Mouse (Mus musculus) ES-Bruce4 (cell line): ENCODE results near the gene Myom3. TPM values are rescaled to one million over a fixed set of nuclear protein-coding genes. Genes with fewer than 3 reads are reported as not detected.
"Not testable (repeated sequence)": the region's sequence is repeated elsewhere in the genome, so short reads cannot be mapped to it uniquely, and the experiment has no call there.

Experiments
- H3K27ac ChIP-seq: 2 replicates; pipeline ENCODE4 v1.5.1; 2012; ENCODE audit warnings: low read length, inconsistent platforms; ENCODE audit not compliant: insufficient read depth
- H3K27me3 ChIP-seq: 2 replicates; pipeline ENCODE4 v1.6.1; 2012; ENCODE audit warnings: mild to moderate bottlenecking, low read length, inconsistent platforms; ENCODE audit not compliant: control insufficient read depth, poor library complexity, insufficient read depth, severe bottlenecking
- H3K36me3 ChIP-seq: 2 replicates; pipeline ENCODE4 v1.6.1; 2012; ENCODE audit warnings: inconsistent platforms, mild to moderate bottlenecking, low read length, moderate library complexity; ENCODE audit not compliant: control insufficient read depth, poor library complexity, insufficient read depth, severe bottlenecking
- H3K4me1 ChIP-seq: one replicate; pipeline ENCODE4 v1.8.1; 2011; ENCODE audit warnings: low read length; ENCODE audit not compliant: control insufficient read depth, insufficient read depth
- H3K4me3 ChIP-seq: 2 replicates; pipeline ENCODE4 v1.5.1; 2011; ENCODE audit warnings: low read depth, mild to moderate bottlenecking, low read length
- H3K9ac ChIP-seq: 2 replicates; pipeline ENCODE4 v1.6.1; 2012; ENCODE audit warnings: low read depth, mild to moderate bottlenecking, inconsistent platforms; ENCODE audit not compliant: poor library complexity, severe bottlenecking
- H3K9me3 ChIP-seq: replicated peaks from 2 replicates; pipeline ENCODE4 v1.6.1; 2012; ENCODE audit warnings: mild to moderate bottlenecking, low read length, inconsistent platforms; ENCODE audit not compliant: control insufficient read depth, poor library complexity, insufficient read depth, severe bottlenecking
- CTCF ChIP-seq: IDR thresholded peaks from one replicate; pipeline ENCODE4 v1.8.1; 2011; ENCODE audit warnings: low read depth, low read length
- EP300 ChIP-seq: IDR thresholded peaks from 2 replicates; pipeline ENCODE4 v1.6.1; 2011; ENCODE audit warnings: low read depth, low read length; ENCODE audit not compliant: insufficient read depth
- POLR2A ChIP-seq: IDR thresholded peaks from one replicate; pipeline ENCODE4 v1.8.1; 2011; ENCODE audit warnings: low read length; ENCODE audit not compliant: insufficient read depth
- polyA plus RNA-seq: library from polyadenylated mRNA; stranded (reverse); fragments of >200 nt; gene quantifications from 2 replicates; pipeline ENCODE4 v1.2.4, GENCODE M21; 2011; ENCODE audit warnings: low read depth; ENCODE audit not compliant: missing spikeins, insufficient read depth, insufficient read length

The Myom3 gene
- 0.33 TPM in 1 of 2 replicates, not detected in the other for polyA plus RNA-seq

DNA sequence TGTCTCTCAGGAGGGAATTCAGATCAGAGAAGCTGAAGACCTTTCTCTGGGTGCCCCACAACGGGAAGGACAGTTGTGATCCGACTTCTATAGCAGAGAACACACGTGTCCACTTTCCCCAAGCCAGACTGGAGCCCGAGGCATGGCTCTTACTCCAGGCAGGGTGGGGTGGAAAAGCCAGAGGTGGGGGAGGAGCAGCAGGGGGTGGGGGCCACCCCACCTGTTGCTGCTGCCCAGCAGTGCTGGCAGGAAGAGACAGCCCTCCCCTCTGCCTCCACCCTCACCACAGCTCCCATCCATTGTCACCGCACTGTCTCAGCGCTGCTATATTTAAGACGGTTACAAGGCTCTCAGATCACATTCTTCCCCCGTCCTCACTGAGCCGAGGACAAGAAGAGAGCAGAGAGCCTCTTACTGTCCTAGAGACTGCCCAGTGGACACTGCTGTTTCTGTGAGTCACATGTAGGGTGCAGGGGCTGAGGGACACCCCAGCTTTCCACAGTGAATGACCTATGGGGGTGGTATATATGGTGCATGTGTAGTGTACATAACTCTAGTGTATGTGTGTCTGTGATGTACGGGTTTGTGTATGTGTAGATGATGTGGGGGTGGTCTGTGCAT is at the start of gene Myom3:
Gene Myom3, plus strand, starts transcription at position 360 of the 621 bp plus-strand sequence.
- no peaks in the 10 kb centered on the region for H3K4me1 ChIP-seq
- TF ChIP-seq POLR2A (no peak), EP300 (no peak), CTCF (no peak)
- no peak within 1 kb of the TSS for H3K9ac ChIP-seq
- no peak within 1 kb of the TSS for H3K27ac ChIP-seq
- no peak within 1 kb of the TSS for H3K4me3 ChIP-seq
- H3K9me3 ChIP-seq, result no peaks in the 10 kb centered on the region
- H3K36me3 ChIP-seq, result no peaks in the 10 kb centered on the region
- H3K27me3 ChIP-seq, result no peaks in the 10 kb centered on the region

GRCm38 (mm10) chr4:135710392-135710791 is 49.1 kb upstream of the Myom3 start:
- no peak overlapping the region for H3K9ac ChIP-seq
- no peaks in the 10 kb centered on the region for H3K4me1 ChIP-seq
- no peaks in the 10 kb centered on the region for H3K27me3 ChIP-seq
- TF ChIP-seq CTCF, result no peak
- TF ChIP-seq POLR2A, result no peak
- TF ChIP-seq EP300, result no peak
- H3K36me3 ChIP-seq, result no peaks in the 10 kb centered on the region
- no peak overlapping the region for H3K27ac ChIP-seq
- H3K9me3 ChIP-seq, result no peaks in the 10 kb centered on the region
- no peak overlapping the region for H3K4me3 ChIP-seq

DNA sequence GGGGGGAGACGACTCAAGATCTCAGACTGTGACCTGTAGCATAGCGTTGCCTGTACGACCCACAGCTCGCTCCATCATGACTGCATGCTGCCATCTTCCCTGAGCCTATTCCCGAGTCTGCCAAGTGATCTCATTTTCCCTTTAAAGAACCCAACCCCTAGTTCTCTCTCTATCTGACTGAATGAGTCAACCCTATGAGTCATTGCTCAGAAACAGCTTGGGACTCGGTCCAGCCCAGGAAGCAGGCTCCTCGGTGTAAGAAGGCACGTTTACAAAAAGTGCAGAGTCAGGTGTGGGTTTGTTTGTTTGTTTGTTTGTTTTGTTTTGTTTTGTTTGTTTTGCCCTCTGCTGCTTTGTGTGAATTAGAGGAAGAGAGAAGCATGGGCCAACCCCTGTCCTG is 44.7 kb upstream of the Myom3 start:
- H3K27me3 ChIP-seq, result no peaks in the 10 kb centered on the region
- TF ChIP-seq EP300, result no peak
- TF ChIP-seq POLR2A, result no peak
- TF ChIP-seq CTCF, result no peak

DNA sequence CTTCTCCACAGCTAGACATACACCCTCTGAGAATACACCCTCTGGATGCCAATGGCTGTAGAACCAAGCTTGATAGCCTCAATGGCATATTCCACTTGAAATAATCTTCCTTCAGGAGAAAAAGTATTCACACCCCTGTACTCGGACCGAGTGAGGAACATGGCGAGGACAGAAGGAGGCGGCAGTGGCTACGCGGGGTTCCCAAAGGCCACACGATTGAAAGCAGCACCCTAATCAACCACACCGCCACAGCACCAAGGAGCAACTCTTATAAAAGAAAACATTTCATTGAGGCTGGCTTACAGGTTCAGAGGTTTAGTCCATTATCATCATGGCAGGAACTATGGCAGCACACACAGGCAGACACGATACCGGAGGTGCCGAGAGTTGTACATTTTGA is 43.1 kb upstream of the Myom3 start:
- H3K36me3 ChIP-seq, H3K27me3 ChIP-seq, H3K9ac ChIP-seq: not testable (repeated sequence)

More for the DNA sequence above, 44.7 kb upstream of the Myom3 start:
- Histone ChIP-seq H3K4me3 (no peak overlapping the region), H3K9ac (no peak overlapping the region), H3K36me3 (no peaks in the 10 kb centered on the region), H3K9me3 (no peaks in the 10 kb centered on the region), H3K4me1 (no peaks in the 10 kb centered on the region), H3K27ac (no peak overlapping the region)

DNA sequence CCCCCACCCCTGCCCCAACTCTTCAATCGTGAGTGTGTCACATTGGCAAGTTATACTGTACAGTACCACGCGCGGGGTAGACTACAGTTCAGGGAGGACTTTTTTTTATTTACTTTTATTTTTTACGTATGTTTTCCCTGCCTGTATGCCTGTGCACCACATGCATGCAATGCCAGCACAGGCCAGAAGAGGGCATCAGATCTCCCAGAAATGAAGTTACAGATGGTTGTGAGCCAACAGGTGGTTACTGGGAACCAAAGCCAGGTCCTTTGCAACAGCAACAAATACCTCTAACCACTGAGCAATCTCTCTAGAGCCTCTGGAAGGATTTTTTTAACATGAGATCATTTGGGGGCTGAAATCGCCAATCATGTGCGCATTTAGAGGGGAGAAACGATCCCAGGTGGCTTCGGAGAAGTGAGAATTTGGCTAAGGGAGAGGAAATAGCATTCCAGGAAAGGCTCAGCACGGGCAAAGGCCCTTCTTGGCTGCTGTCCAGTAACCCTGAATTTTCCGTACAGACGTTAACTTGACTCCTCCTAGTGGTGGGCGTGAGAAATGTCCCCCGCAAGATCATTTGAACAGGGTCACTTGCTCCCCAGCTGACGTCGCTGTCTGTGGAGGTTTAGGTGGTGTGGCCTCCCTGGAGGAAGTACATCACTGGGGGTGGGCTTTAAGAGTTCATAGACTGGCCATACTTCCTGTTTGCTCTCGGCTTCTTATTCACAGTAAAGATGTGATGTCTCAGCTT is 36.8 kb upstream of the Myom3 start:
- Histone ChIP-seq H3K27me3 (no peaks in the 10 kb centered on the region), H3K9ac (no peak overlapping the region), H3K4me1 (no peaks in the 10 kb centered on the region), H3K9me3 (no peaks in the 10 kb centered on the region), H3K27ac (no peak overlapping the region), H3K36me3 (no peaks in the 10 kb centered on the region), H3K4me3 (no peak overlapping the region)
- TF ChIP-seq EP300 (no peak), CTCF (peak; percentile 45)

More for the DNA sequence above, 43.1 kb upstream of the Myom3 start:
- H3K27ac ChIP-seq, H3K4me1 ChIP-seq, H3K4me3 ChIP-seq, H3K9me3 ChIP-seq: not testable (repeated sequence)

DNA sequence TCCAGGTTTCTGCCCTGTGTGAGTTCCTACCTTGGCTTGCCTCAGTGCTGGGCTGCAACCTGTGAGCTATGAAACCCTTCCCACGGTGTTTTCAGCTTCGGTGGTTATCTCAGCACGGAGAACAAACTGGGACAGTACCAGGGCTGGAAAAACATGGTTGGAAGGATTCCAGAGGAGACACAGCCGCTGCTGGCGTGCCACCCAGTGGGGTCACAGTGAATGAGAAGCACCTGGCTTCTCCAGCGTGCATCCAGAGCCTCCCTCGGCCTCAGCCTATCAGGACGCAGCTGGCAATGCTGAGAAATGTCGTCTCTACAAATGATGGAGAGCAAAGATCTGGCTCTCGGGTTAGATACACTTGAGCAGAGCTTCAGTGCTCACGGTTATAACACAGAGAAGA is 33.1 kb upstream of the Myom3 start:
- H3K27ac ChIP-seq, result no peak overlapping the region
- no peaks in the 10 kb centered on the region for H3K36me3 ChIP-seq
- no peak overlapping the region for H3K4me3 ChIP-seq
- H3K9ac ChIP-seq, result no peak overlapping the region
- no peaks in the 10 kb centered on the region for H3K4me1 ChIP-seq
- no peaks in the 10 kb centered on the region for H3K27me3 ChIP-seq
- H3K9me3 ChIP-seq, result no peaks in the 10 kb centered on the region
- TF ChIP-seq EP300, result no peak
- TF ChIP-seq CTCF, result no peak
- TF ChIP-seq POLR2A, result no peak
